Mouse (Mus musculus): Measurements from ENCODE around the gene Vangl2. TPM values are rescaled to one million over a fixed set of nuclear protein-coding genes. Genes with fewer than 3 reads are reported as not detected.

Gene Vangl2
- polyA plus RNA-seq (2015; fragmentation: Nextera tagmentation; extraction: Ambion mirVana) = 0.66 and 0.81 TPM in 2 replicates

- Histone ChIP-seq H3K36me3 (replicated peaks) (no peaks in the 10 kb centered on the region), H3K9me3 (replicated peaks) (no peaks in the 10 kb centered on the region), H3K4me3 (replicated peaks) (peak within 1 kb of the TSS; percentile 63), H3K27me3 (peaks cover 13% of the 10 kb centered on the region), H3K4me2 (peak within 1 kb of the TSS; percentile 77), H3K27ac (replicated peaks) (no peak within 1 kb of the TSS), H3K9ac (0 out of 2 replicates have a peak within 1 kb of the TSS, but pooled peaks have one; percentile 33), H3K4me1 (replicated peaks) (peaks cover 7% of the 10 kb centered on the region)
- ATAC-seq (ENCODE audit: insufficient read depth) = no peak
- WGBS (ENCODE audit: insufficient replicate concordance) = 68% methylated on average over 21 of the region's 21 CpGs
Observed at GRCm38 (mm10) chr1:172028394-172029275, at the start of gene Vangl2. TSS of gene Vangl2 (minus strand) at chr1:172028444.

- no peak overlapping the region for H3K9ac ChIP-seq
- H3K4me1 ChIP-seq (replicated peaks) = peaks cover 10% of the 10 kb centered on the region
- H3K27me3 ChIP-seq = no peaks in the 10 kb centered on the region
- H3K27ac ChIP-seq (replicated peaks) = peak overlapping the region; percentile 29; the same call in 1 of the 2 replicates
- peaks cover 67% of the 10 kb centered on the region for H3K36me3 ChIP-seq (replicated peaks)
- H3K9me3 ChIP-seq (replicated peaks) = no peaks in the 10 kb centered on the region
- ATAC-seq (ENCODE audit: insufficient read depth) = no peak
- H3K4me2 ChIP-seq = no peak overlapping the region
- 49% methylated on average over 5 of the region's 5 CpGs for WGBS (ENCODE audit: insufficient replicate concordance)
- H3K4me3 ChIP-seq (replicated peaks) = no peak overlapping the region
Observed at GRCm38 (mm10) chr1:172077981-172078380, 49.7 kb upstream of the Vangl2 start.

GRCm38 (mm10) chr1:172072604-172073003 lies 44.4 kb upstream of the Vangl2 start:
- 90% methylated on average over 7 of the region's 7 CpGs for WGBS (ENCODE audit: insufficient replicate concordance)

DNA sequence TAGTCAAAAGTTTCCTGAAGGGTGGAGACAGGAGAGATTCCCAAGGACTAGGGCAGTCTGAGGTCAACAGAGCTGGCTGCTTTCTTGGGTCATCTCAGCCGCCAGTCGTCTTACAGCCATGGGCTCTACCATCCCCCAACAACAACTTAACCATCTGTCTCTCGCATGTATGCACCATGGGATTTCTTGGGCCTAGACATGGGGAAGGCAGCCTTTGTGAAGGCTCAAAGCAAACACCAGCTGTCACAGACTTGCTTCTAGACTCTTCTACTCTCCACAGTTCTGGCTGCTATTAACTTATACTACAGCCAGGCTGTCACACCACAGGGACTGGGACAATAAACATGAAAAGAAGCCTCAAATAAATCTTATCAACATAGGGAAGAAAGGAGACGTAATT lies 43.3 kb upstream of the Vangl2 start:
- Histone ChIP-seq H3K9me3 (replicated peaks) (no peaks in the 10 kb centered on the region), H3K4me3 (replicated peaks) (no peak overlapping the region), H3K27me3 (no peaks in the 10 kb centered on the region), H3K36me3 (replicated peaks) (peaks cover 98% of the 10 kb centered on the region), H3K9ac (no peak overlapping the region), H3K27ac (replicated peaks) (no peak overlapping the region), H3K4me1 (replicated peaks) (no peaks in the 10 kb centered on the region), H3K4me2 (no peak overlapping the region)
- no peak for ATAC-seq (ENCODE audit: insufficient read depth)
- WGBS (ENCODE audit: insufficient replicate concordance) = 79% methylated on average over 4 of the region's 4 CpGs

More at GRCm38 (mm10) chr1:172072604-172073003, 44.4 kb upstream of the Vangl2 start:
- no peak overlapping the region for H3K4me3 ChIP-seq (replicated peaks)
- no peaks in the 10 kb centered on the region for H3K4me1 ChIP-seq (replicated peaks)
- H3K27ac ChIP-seq (replicated peaks) = no peak overlapping the region
- H3K9ac ChIP-seq = no peak overlapping the region
- no peak overlapping the region for H3K4me2 ChIP-seq
- peaks cover 94% of the 10 kb centered on the region for H3K36me3 ChIP-seq (replicated peaks)
- H3K9me3 ChIP-seq (replicated peaks) = no peaks in the 10 kb centered on the region
- no peak for ATAC-seq (ENCODE audit: insufficient read depth)
- H3K27me3 ChIP-seq = no peaks in the 10 kb centered on the region

GRCm38 (mm10) chr1:172070227-172070626 lies 42.0 kb upstream of the Vangl2 start:
- Histone ChIP-seq H3K9me3 (replicated peaks) (no peaks in the 10 kb centered on the region), H3K27ac (replicated peaks) (no peak overlapping the region), H3K4me3 (replicated peaks) (no peak overlapping the region), H3K4me2 (no peak overlapping the region), H3K9ac (no peak overlapping the region), H3K36me3 (replicated peaks) (peaks cover 100% of the 10 kb centered on the region), H3K4me1 (replicated peaks) (no peaks in the 10 kb centered on the region), H3K27me3 (no peaks in the 10 kb centered on the region)
- 75% methylated on average over 6 of the region's 6 CpGs for WGBS (ENCODE audit: insufficient replicate concordance)
- no peak for ATAC-seq (ENCODE audit: insufficient read depth)

DNA sequence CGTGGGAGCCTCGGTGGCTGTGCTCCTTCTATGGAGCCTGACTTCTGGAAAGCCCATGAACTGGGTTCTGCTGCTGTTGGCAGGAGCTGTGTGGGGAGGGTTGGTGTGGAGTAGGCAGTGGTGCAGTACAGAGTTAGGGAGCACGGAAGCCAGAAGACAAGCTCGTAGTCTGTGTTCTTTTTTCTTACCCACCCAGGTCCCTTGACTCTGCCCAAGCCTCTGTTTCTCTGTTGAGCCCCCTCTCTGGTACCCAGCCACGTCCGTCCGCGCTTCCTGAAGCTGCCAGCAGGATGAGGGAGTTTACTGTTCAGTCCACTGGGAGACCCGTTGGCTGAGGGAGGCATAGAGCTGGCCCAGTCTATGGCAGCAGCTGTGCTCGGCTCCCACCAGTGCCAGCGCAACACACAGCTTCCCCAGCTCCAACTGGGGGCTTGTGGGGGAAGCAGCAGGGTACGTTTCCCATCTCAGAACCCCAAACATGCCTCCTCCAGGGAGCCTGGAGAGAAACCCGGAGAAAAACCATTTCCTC lies 36.4 kb upstream of the Vangl2 start:
- Histone ChIP-seq H3K9ac (no peak overlapping the region), H3K27ac (replicated peaks) (no peak overlapping the region), H3K4me2 (no peak overlapping the region), H3K4me1 (replicated peaks) (no peaks in the 10 kb centered on the region), H3K36me3 (replicated peaks) (peaks cover 56% of the 10 kb centered on the region), H3K4me3 (replicated peaks) (no peak overlapping the region), H3K9me3 (replicated peaks) (no peaks in the 10 kb centered on the region), H3K27me3 (no peaks in the 10 kb centered on the region)
- WGBS (ENCODE audit: insufficient replicate concordance) = 75% methylated on average over 13 of the region's 13 CpGs
- ATAC-seq (ENCODE audit: insufficient read depth) = no peak

DNA sequence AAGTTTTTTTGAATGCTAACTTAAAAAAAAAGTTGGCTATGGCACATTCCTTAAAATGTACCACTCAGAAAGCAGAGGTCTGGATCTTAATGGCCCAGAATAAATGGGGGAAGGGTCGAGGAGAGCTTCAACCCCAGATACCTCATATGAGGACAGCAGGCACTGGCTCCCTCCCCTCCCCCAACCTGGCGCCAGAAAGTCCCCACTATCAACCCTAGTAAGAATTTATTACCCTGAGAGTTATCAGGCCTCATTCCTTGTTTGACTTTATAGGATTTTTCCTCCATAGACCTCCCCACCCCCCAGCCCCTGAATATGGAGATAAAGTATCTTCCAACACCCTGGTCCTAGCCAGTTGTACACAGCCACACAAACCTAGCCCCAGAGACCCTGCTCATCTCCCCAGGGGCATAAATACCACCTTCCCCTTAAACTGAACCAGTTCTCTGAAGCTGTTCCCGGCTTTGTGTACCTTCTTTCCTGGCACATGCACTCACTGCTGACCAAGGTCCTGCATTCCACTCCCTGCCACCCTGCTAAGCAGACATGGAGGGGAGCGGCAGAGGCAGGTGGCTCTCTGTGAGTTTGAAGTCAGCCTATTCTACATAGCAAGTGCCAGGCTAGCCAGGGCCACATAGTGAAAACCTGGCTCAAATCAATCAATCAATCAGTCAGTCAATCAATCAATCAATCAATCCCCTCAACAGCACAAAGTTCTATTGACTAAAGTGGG lies 35.2 kb upstream of the Vangl2 start:
- WGBS (ENCODE audit: insufficient replicate concordance) = 41% methylated on average over 4 of the region's 4 CpGs
- Histone ChIP-seq H3K9ac (no peak overlapping the region), H3K4me2 (no peak overlapping the region), H3K27ac (replicated peaks) (no peak overlapping the region), H3K36me3 (replicated peaks) (peaks cover 43% of the 10 kb centered on the region), H3K9me3 (replicated peaks) (no peaks in the 10 kb centered on the region), H3K4me3 (replicated peaks) (no peak overlapping the region), H3K4me1 (replicated peaks) (no peaks in the 10 kb centered on the region), H3K27me3 (no peaks in the 10 kb centered on the region; the same call in 1 of the 2 replicates)
- no peak for ATAC-seq (ENCODE audit: insufficient read depth)

DNA sequence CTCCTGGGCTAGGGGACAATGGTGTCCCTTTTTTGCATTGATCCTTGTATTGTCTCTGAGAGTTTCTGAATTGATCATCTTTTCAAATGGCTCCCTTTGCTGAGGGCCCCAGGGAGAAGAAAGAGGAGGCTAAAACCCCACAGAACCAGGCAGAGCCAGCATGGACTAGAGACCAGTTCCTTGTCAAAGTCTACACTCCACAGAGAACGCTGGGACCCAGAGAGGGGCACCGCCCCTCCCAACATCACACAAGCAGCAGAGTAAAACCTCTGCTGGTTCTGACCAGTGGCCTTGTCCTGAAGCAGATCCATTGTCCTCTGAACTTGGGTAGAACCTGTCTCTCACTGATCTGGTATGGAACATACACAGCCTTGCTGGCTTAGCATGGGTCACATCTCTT lies 33.9 kb upstream of the Vangl2 start:
- H3K9me3 ChIP-seq (replicated peaks) = no peaks in the 10 kb centered on the region
- H3K27me3 ChIP-seq = peaks cover 3% of the 10 kb centered on the region; the same call in 1 of the 2 replicates
- no peak overlapping the region for H3K4me3 ChIP-seq (replicated peaks)
- no peak for ATAC-seq (ENCODE audit: insufficient read depth)
- no peak overlapping the region for H3K27ac ChIP-seq (replicated peaks)
- WGBS (ENCODE audit: insufficient replicate concordance) = 64% methylated on average over 2 of the region's 2 CpGs
- H3K4me2 ChIP-seq = no peak overlapping the region
- H3K9ac ChIP-seq = no peak overlapping the region
- H3K36me3 ChIP-seq (replicated peaks) = peaks cover 30% of the 10 kb centered on the region
- H3K4me1 ChIP-seq (replicated peaks) = no peaks in the 10 kb centered on the region

DNA sequence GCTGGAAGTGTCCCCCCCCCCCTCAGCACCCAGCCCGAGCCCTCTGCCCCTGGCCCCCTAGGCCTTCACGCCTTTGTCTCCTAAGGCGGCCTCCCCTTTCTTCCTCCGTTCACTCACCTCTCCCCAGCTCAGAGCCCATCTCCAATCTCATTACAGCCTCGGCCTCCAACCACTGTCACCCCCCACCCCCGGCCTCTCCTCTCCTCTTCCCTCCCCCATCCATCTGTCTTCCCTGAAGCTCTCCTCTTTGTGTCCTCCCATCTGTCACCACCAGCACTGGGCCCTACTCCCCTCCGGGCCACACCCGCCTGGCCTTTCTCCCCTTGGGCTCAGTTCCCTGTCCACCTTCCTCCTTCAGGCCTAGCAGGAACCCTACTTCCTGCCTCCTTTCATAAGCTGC lies 33.0 kb upstream of the Vangl2 start:
- no peak overlapping the region for H3K4me2 ChIP-seq
- H3K9me3 ChIP-seq (replicated peaks) = no peaks in the 10 kb centered on the region
- 61% methylated on average over 8 of the region's 8 CpGs for WGBS (ENCODE audit: insufficient replicate concordance)
- H3K4me1 ChIP-seq (replicated peaks) = no peaks in the 10 kb centered on the region
- no peak overlapping the region for H3K4me3 ChIP-seq (replicated peaks)
- no peak for ATAC-seq (ENCODE audit: insufficient read depth)
- H3K36me3 ChIP-seq (replicated peaks) = peaks cover 21% of the 10 kb centered on the region
- H3K27ac ChIP-seq (replicated peaks) = no peak overlapping the region
- H3K9ac ChIP-seq = no peak overlapping the region
- H3K27me3 ChIP-seq = peaks cover 12% of the 10 kb centered on the region

DNA sequence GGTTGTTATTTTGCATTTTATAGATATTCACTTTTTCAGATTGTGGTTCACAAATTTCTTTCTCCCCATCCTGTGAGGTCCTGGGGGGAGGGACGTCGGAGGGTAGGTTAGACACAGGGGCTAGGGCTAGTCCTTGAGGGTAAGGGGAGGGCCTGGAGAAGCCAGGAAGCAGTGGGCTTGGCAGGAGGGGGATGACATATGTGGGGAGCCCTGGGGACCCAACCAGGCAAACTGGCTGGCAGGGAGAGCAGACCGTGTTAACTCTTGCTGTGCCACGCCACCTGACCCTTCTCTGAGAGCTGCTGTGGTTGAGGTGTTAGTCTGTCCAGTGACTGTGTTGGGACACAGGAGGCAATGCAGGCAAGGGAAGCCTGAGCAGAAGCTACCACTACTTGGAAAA lies 32.4 kb upstream of the Vangl2 start:
- H3K9ac ChIP-seq = no peak overlapping the region
- H3K4me2 ChIP-seq = no peak overlapping the region
- H3K9me3 ChIP-seq (replicated peaks) = no peaks in the 10 kb centered on the region
- WGBS (ENCODE audit: insufficient replicate concordance) = 58% methylated on average over 4 of the region's 4 CpGs
- no peaks in the 10 kb centered on the region for H3K4me1 ChIP-seq (replicated peaks)
- H3K27ac ChIP-seq (replicated peaks) = no peak overlapping the region
- H3K27me3 ChIP-seq = peaks cover 18% of the 10 kb centered on the region
- peaks cover 15% of the 10 kb centered on the region for H3K36me3 ChIP-seq (replicated peaks)
- H3K4me3 ChIP-seq (replicated peaks) = no peak overlapping the region
- ATAC-seq (ENCODE audit: insufficient read depth) = no peak

GRCm38 (mm10) chr1:172058874-172059273 lies 30.6 kb upstream of the Vangl2 start:
- Histone ChIP-seq H3K9ac (no peak overlapping the region), H3K27ac (replicated peaks) (no peak overlapping the region), H3K4me2 (no peak overlapping the region), H3K4me3 (replicated peaks) (no peak overlapping the region), H3K4me1 (replicated peaks) (peaks cover 2% of the 10 kb centered on the region; the same call in 1 of the 2 replicates), H3K9me3 (replicated peaks) (no peaks in the 10 kb centered on the region), H3K27me3 (peaks cover 36% of the 10 kb centered on the region), H3K36me3 (replicated peaks) (no peaks in the 10 kb centered on the region)
- WGBS (ENCODE audit: insufficient replicate concordance) = 47% methylated on average over 7 of the region's 7 CpGs
- no peak for ATAC-seq (ENCODE audit: insufficient read depth)
